Mouse (Mus musculus): ENCODE data around the gene Rnf145.

- no peak for TF ChIP-seq CTCF (IDR thresholded peaks at IDR 0.05; ENCODE audit: extremely low read depth, insufficient read length, insufficient replicate concordance, low read depth, low read length)
- TF ChIP-seq POLR2A (IDR thresholded peaks at IDR 0.05; ENCODE audit: low read depth, low read length) = no peak
Observed at GRCm38 (mm10) chr11:44546250-44546649, 27.5 kb downstream of the Rnf145 start.
